Mouse (Mus musculus) lung, adult 18-20 months (tissue): ENCODE measurements around the gene Gng3.
"Not testable (repeated sequence)": the region's sequence is repeated elsewhere in the genome, so short reads cannot be mapped to it uniquely, and the experiment has no call there.

Experiments
- DNase-seq, 2 experiments: peaks; one replicate each; pipeline ENCODE4 v3.0.0; 2022; ENCODE audit warnings: mixed read lengths in 2 of 2

Gng3 gene

DNA sequence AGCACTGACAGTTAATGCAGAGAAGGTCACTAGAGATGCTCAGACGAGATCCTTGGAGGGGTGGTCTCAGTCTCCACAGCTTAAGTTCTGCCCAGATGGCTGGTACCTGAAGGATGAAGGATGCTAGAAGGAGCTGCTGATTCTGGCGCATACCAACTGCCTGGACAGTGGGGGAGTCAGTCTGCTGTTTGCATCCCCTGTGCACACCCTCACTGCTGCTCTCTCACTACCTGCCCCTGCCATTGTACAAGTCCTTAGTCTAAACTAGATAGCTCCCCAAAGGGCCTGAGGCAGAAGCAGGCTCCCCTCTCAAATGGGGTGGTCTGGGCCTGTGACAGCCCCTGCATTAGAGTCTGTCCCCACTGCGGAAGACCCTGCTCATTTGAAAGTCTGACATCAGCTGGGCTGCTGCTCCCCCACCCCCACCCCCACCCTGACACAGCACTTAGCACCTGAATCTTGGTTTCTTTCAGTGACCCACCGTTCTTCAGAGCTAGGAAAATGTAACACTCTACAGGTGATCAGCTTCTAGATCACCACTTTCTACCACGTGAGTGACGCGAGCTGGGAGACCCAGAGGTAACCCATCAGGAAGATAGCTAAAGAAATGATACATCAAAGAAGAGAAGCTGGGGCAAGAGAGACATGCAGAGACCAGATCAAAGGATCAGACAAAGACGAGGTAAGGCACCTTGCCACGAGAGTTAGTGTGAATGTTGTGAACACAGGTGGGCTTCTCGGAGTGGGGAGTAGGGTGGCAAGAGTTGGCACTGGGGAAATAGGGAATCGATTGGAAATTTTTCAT is at the start of gene Gng3:
Gene Gng3 (minus strand): TSS at position 92 of the 805 bp plus-strand sequence.
- DNase-seq, result no peak

DNA sequence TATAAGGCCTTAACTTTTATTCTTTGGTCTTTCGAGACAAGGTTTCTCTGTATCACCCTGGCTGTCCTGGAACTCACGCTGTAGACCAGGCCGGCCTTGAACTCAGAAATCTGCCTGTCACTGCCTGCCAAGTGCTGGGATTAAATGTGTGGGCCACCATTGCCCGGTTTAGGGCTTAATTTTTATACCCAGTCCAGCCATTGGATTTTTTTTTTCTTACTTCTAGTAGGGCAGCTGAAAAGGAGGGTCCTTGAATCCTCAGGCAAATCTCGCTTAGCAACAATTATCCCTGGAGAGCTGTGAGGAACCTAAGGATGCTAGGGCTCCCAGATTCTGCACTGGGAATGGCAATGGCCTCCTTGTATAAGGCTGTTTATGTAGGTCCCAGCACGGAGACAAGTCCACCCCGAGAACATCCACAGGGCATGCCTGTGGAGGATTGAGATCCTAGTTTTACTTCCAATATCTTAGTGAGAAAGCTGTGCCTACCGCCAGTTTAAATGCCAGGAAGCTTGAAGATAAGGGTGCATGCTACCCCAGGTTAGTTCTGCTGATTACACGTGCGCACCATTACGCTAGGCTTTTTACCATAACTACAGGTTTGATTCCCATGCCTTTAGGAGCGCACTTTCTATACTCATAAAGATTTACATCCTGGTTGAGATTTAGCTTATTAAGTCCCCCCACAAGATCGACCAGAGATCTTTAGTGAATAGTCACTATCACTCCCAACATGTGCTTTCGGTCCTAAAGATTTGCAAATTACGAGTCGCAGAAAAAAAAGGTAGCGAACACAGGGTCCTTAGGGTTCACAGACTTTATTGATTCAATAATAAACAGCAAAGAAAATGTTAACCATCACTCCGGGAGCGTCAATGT is 48.8 kb upstream of the Gng3 start:
- no peak for DNase-seq

DNA sequence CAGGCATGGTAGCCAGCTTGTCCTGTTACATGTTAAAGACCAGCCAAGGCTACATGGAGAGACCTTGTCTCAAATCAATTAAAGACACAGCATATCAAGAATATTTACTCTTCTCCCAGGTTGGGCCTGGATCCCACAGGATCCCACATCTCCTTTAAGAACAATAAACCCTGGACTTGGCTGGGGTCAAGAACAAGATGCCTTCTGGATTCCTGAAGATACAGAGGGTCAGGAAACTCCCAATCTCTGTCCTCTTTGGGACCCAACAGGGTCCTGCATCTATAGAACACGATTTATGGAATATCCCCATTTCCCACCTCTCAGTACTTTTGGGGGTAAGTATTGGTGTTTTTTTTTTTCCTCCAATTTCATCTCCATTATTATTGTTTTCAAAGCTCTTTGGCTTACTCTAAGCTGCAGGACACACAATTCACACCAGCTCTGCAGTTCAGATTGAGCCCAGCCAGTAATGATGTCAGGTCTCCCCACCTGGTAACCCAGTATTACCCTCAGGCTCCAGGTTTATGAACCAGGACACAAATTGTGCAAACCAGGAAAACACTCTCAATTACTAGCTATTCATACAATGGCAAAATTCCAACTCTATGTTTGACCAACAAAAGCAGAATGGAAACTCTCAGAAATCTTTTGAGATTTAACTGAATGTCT is 48.1 kb upstream of the Gng3 start:
- DNase-seq, result no peak

DNA sequence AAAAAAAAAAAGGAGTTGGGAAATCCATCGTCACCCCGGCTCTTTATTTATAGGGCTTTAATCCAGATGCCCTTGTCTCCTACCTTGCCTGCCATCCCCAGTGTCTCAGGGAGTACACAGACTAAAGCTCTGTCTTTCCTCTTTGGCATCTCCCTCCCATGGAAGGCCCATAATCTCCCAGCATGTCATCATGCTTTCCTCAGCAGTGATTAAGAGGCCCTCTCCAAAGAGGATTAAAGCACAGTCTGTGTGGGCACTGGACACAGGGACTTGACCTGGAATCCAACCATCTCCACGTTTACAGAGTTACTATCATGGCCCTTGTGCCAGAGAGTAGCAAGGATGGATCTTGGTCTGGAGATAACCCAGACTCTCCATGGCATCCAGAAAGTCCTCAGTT is 44.6 kb upstream of the Gng3 start, which contains the start of the genes Lbhd1 and Gm49403:
Gene Lbhd1 (plus strand): TSS at position 117 of the 400 bp plus-strand sequence.
Gene Gm49403 (plus strand): TSS at position 315 of the 400 bp plus-strand sequence.
- DNase-seq, result no peak

DNA sequence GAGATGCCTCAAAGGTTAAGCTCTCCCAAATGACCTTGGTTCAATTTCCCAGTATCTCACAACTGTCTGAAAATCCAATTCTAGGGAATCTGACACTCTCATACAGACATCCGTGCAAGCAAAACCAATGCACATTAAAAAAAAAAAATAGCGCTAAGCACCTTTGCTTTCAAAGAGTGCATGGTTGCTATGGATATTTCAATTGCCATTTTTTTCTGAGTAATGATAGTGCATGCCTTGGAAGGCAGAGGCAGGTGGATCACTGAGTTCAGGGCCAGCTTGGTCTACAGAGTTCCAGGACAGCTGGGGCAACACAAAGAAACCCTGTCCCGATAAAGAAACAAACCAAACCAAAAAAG is 42.0 kb upstream of the Gng3 start:
- no peak for DNase-seq

DNA sequence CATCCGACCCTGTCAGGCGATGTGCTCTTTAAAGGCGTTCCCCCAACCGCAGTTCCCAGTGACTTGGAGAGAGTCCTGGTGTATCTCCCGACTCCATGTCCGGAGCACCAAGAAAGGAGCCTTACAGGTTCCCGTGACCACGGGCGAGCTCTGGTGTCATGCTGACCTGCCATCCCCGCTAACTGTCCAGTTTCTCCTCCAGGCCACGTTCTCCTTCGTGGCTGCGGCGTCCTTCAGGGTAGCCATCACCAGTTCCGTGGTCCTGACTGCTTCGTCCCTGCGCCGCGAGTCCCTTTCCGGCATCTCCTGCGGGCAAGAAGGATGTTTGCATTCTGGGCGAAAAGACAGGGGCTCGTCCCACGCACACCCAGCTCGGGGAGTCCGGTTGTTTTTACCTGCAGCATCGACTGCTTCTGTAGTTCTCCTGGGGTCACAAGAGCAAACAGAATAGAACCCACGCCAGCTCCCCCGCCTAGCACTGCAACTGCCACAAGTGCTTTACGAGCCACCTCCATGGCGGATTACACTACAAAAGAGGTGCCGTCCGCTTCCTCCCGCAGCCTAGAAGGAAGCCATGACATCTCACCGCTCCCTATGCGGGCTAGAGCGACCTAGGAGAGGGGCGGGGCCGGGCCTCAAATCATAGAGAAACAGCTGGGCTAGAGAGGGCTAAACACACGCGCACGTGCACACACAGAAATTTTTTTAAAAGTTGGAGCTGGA is 41.5 kb upstream of the Gng3 start, which contains the start of gene Uqcc3:
Gene Uqcc3 (minus strand): TSS at position 613 of the 723 bp plus-strand sequence.
- DNase-seq, result peak; percentile 93

DNA sequence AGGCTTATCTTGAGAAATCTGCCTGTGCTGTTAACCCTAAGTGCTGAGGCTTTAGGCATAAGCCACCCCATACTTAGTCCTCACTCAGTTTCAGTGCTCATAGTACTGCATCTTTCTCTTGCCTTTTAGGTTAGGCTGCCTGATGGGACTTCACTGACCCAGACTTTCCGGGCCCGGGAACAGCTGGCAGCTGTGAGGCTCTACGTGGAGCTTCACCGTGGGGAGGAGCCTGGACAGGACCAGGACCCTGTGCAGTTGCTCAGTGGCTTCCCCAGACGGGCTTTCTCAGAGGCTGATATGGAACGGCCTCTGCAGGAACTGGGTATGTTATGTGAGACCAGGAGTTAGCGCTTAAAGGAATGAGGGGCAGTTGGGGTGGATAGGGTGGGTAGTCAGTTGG is 36.0 kb upstream of the Gng3 start:
- DNase-seq, result no peak

DNA sequence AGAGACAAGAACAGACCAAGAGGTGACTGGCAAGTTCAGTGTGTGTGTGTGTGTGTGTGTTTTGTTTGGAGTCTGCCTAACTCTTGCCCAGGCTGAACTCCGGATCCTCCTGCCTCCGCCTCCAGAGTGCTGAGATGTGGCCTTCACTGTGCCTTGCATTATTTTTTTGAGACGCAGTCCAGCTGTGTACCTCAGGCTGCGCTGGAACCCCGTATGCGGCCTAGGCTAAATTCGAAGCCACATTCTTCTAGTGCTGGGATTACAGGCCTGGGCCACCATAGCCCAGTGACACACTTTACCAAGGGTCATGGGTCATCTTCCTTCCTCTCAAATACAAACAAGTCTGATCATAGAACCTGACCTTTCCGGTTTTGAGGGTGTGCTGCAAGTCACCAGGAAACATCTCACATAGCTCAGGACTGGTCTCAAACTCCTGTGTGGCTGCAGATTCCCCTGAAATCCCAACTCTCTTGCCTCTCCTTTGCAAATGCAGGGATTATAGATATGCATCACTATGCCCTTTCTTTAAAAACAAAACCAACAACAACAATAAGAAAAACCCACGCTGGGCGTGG is 33.4 kb upstream of the Gng3 start:
- no peak for DNase-seq

DNA sequence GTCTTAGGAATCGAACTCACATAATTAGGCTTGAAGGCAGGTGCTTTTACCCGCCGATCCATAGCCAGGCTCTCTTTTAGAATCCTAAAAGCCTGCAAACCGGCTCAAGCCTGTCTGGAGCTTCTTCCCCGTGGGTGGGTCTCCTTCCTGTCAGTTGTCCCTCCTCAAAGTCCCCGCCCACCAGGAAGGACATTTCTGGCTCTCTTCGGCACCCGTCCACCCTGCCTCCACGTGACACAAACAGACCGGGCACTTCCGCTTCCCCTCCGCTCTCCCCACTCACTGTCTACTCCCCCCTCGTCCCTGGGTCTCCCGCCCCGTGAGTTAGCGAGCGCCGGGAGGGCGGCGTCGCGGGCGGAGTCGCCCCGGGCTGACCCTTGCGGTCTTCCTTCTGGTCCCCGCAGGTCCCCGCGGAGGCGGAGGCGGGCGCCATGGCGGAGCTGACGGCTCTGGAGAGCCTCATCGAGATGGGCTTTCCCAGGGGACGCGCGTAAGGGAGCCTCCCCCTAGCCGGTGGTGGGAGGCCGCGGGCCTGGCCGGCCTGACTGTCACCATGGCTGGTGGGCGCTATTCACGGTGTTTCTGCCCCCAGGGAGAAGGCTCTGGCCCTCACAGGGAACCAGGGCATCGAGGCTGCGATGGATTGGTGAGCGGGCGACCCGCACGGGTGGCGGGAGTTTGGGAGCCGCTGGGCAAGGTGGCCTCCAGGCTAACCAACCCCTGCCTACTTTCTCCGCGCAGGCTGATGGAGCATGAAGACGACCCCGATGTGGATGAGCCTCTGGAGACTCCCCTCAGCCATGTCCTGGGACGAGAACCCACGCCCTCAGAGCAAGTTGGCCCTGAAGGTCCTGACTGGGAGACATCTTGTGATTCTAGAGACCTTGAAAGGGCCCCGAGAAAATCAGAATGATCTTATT is 32.5 kb upstream of the Gng3 start, which contains the start of gene Ubxn1:
Gene Ubxn1 (plus strand): TSS at position 230 of the 920 bp plus-strand sequence.
- peak; percentile 99 for DNase-seq

DNA sequence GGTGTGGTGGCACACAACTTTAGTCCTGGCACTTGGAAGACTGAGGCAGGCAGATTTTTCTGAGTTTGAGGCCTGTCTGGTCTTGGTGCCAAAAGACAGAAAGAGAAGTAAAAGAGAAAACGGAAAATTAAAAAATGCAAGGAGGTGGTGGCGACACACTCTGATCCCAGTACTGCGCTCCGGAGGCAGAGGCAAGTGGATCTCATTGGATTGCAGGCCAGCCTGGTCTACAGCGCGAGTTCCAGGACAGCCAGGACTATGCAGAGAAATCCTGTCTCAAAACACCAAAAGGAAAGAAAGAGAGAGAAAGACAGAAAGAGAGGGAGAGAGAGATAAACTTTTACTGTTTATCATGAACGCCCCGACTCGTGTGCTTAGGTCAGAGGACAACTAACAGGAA is 31.8 kb upstream of the Gng3 start:
- no peak for DNase-seq

DNA sequence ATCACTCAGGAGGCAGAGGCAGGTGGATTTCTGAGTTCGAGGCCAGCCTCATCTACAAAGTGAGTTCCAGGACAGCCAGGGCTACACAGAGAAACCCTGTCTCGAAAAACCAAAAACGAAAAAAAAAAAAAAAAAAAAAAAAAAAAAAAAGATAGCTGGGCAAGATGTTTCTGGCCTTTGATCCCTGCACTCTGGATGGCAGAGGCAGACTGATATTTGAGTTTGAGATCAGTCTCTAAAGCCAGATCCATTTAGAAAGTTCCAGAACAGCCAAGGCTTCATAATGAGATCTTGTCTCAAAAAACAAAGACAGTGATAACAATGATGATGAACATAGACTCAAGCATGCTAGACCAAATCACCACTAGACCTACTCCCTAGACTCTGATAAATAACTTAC is 31.4 kb upstream of the Gng3 start:
- not testable (repeated sequence) for DNase-seq

DNA sequence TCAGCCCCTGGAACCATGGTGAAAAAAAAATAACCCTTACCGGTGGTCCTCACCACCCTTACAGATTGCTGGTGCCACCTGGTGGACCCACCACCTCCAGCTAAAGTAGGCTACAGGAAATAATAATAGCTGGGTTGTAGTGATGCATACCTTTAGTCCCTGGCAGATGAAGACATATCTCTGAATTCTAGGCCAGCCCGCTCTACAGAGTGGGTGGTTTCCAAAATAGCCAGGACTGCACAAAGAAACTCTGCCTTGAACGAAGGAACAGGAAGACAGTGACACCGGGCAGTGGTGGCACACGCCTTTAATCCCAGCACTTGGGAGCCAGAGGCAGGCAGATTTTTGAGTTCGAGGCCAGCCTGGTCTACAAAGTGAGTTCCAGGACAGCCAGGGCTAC is 25.3 kb upstream of the Gng3 start:
- DNase-seq, result no peak

DNA sequence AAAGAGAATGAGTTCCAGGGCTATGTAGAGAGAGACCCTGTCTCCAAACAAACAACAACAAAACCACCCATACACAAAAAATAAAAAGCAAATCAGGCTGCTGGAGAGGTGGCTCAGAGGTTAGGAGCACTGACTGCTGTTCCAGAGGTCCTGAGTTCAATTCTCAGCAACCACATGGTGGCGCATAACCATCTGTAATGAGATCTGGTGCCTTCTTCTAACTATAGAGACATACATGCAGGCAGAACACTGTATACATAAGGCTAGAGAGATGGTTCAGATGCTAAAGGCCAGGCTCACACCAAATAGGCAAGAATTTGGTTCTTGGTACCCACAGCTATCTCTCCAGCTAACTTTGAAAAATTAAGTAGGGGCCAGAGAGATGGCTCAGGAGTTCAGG is 20.0 kb upstream of the Gng3 start:
- peak in 1 of 2 experiments; percentile 34 for DNase-seq

DNA sequence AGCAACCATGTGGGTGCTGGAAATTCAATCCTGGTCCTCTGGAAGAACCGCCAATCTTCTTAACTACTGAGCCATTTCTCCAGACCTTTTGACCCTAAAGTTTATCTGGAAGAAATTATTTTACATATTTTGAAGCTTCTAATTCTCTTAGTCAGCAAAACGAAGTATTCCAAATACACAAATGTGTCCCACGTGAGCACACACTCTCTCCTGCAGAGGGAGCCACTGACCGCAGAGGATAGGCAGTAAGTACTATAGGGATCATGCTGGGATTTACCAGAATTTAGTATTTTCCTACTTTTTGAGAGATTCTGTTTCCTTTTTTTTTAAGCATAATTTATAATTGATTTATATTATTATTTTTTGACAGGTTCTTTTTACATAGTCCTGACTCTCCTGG is 18.7 kb upstream of the Gng3 start:
- peak; percentile 47 to 62 for DNase-seq

DNA sequence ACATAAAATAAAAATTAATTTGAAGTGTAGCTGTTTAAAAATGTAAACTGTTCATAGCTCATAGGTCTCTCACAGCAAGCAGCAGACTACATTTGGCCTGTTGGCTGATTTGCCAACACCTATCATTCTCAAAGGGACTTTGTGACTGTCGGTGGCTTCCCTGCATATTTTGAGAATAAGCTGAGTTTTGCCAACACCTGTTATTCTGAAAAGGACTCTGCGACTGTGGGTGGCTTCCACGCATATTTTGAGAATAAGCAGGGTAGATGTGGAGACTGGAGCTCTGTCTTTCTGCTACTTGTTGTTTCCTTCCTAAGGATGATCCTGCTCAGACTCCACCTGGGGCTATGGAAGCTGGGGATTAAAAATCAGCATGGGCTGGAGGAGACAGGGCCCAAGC is 14.1 kb upstream of the Gng3 start:
- DNase-seq, result no peak

DNA sequence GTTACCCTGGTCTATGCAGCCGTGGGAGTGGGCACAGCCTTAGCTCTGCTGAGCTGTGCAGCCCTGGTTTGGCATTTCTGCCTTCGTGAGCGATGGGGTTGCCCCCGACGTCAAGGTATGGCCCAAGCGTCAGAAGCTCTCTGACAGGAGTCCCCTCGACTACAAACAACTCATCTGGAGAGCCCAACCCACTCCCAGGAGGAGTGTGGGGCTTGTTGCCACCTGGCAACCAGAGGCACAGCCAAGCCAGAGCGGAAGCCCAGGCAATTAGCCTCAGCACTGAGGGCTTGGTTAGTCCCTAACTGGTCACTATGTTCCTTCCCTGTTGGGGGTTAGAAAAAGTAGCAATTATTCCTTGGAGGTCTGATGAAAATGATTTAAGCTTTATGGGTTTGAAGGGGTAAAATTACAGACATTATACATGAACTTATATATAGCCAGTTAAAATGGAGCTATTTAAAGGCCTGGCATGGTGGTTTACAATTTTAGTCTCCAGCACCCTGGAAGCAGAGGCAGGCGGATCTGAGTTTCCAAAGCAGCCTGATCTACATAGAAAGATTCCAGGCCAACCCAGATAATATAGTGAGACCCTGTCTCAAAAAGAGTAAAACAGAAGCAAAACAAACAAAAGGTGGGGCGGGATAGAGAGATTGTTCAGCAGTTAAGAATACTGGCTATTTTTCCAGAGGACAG is 13.4 kb upstream of the Gng3 start:
- peak in 1 of 2 experiments; percentile 44 for DNase-seq

DNA sequence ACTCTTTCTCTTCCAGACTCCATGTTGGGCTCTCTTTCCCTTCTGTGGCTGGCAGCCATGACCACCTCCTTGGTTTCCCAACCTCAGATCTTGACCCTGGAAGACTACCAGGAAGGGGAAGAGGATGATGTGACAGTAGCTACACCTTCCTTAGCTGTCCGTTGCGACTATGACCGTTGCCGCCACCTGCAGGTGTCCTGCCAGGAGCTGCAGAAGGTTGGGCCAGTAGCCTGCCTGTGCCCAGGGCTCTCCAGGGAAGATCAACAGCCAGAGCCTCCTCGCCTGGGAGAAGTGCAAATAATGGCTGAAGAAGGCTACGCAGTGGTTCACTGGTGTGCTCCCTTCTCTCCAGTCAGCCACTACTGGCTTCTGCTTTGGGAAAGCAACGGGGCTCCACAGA is 12.6 kb upstream of the Gng3 start:
- DNase-seq, result peak; percentile 49 to 72

DNA sequence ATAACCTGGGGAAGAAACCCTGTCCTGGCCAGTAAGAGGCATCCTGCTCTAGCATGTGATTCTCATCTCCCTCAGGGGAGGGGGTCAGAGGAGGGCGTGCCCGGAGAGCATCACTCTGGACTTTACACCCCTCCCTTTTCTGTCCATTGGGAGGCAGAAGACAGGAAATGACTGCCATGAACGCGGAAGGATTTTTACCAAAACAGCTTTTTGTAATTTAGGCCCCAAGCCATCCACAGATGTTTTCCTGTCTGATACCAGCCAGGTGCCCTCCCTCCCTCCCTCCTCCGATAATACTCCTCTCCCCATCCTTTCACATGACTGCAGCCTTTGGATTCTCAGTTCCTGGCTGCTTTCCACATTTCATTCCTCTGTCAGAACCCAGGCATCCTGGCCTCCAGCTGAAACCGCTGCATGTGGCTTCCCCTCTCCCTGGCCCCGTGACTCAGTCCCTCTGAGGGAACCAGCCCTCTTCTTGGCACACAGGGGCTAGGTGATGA is 11.5 kb upstream of the Gng3 start, which contains the start of gene Lrrn4cl:
Gene Lrrn4cl (plus strand): TSS at position 367 of the 500 bp plus-strand sequence.
- no peak for DNase-seq

DNA sequence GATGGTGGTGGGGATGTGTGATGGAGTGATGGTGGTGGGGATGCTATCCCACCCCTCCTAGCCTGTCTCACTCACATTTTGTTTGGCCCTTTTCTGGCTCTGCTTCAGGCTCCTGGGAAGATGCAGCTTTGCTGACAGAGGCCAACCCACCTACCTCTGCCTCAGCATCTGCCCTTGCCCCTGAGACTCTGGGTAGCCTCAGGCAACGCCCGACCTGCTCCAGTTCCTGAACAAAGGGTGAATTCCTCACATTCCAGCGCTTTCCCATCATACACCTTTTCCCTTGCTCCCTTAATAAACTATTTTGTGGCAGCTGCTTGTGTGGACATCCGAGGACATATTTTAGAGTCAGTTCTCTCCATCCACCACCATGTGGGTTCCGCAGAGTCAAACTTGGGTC is 9.4 kb upstream of the Gng3 start:
- DNase-seq, result no peak
